Mouse (Mus musculus) midbrain, embryonic 16.5 days (tissue): ENCODE measurements around the gene Ccn2. TPM values are rescaled to one million over a fixed set of nuclear protein-coding genes. Genes with fewer than 3 reads are reported as not detected.

ENCODE experiments used
- ATAC-seq: fragments of 200-750 bp; cut with Nextera tagmentation; 2 replicates; pipeline ENCODE4 v1.8.0; 2017; ENCODE audit warnings: moderate TSS enrichment
- H3K27ac ChIP-seq: fragments of 300-500 bp; sonication (generic); 2 replicates; pipeline ENCODE4 v1.5.1; 2014; ENCODE audit warnings: mild to moderate bottlenecking, low read length, mixed read lengths
- H3K27me3 ChIP-seq: fragments of 300-500 bp; sonication (generic); 2 replicates; pipeline ENCODE4 v1.6.1; 2014; ENCODE audit warnings: low read depth, low read length, mixed read lengths; ENCODE audit not compliant: control insufficient read depth, insufficient read depth
- H3K36me3 ChIP-seq: fragments of 300-500 bp; sonication (generic); 2 replicates; pipeline ENCODE4 v1.6.1; 2014; ENCODE audit warnings: mild to moderate bottlenecking, low read length, moderate library complexity, mixed read lengths; ENCODE audit not compliant: control insufficient read depth, insufficient read depth
- H3K4me1 ChIP-seq: fragments of 300-500 bp; sonication (generic); 2 replicates; pipeline ENCODE4 v1.6.1; 2014; ENCODE audit warnings: mild to moderate bottlenecking, low read length, mixed read lengths; ENCODE audit not compliant: control insufficient read depth, insufficient read depth
- H3K4me2 ChIP-seq: fragments of 300-500 bp; sonication (generic); 2 replicates; pipeline ENCODE4 v1.6.1; 2014; ENCODE audit warnings: mild to moderate bottlenecking, low read length, mixed read lengths
- H3K4me3 ChIP-seq: fragments of 300-500 bp; sonication (generic); 2 replicates; pipeline ENCODE4 v1.5.1; 2014; ENCODE audit warnings: low read depth, mild to moderate bottlenecking, low read length, moderate library complexity, mixed read lengths
- H3K9ac ChIP-seq: fragments of 300-500 bp; sonication (generic); 2 replicates; pipeline ENCODE4 v1.6.1; 2014; ENCODE audit warnings: low read depth, low read length, mixed read lengths
- H3K9me3 ChIP-seq: fragments of 300-500 bp; sonication (generic); replicated peaks from 2 replicates; pipeline ENCODE4 v1.6.1; 2014; ENCODE audit warnings: mild to moderate bottlenecking, low read length, mixed read lengths; ENCODE audit not compliant: control insufficient read depth, poor library complexity, severe bottlenecking
- WGBS: fragments of 180-500 bp; shearing (Covaris S2); extraction: QIAGEN DNeasy Blood & Tissue Kit; methylation state at CpG from one replicate; pipeline ENCODE4 v1.1.7; 2014; 5-methylcytosine and 5-hydroxymethylcytosine counted together
- polyA plus RNA-seq: library from polyadenylated mRNA; unstranded; fragments of >200 nt; fragmentation: Nextera tagmentation; extraction: Ambion mirVana; gene quantifications from 2 replicates; pipeline ENCODE4 v1.2.1, GENCODE M21; 2015

Ccn2 gene
- polyA plus RNA-seq, 1 experiment from 2014 or later: 3.6 TPM

DNA sequence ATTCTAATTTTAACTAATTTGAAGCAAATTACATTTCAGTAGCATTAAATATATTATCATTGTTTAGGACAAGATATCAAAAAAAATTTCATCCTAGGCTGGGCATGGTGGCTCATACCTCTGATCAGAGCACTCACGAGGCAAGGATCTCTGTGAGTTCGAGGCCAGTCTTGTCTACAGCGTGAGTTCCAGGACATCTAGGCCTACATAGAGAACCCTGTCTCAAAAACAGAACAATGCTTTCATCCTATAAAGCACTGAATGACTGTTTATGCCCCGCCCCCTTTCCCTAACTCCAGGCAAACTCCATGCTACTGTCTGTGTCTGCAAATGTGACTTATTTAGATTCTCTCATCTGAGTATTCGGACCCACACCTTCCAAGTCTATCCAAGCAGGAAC lies 35.9 kb downstream of the Ccn2 start:
- H3K4me2 ChIP-seq: no peak overlapping the region
- no peaks in the 10 kb centered on the region for H3K9me3 ChIP-seq
- H3K9ac ChIP-seq: no peak overlapping the region
- ATAC-seq: 0 out of 2 replicates have a peak, but pooled peaks have one; percentile 50
- 89% methylated on average over 5 of the region's 5 CpGs for WGBS
- no peaks in the 10 kb centered on the region for H3K4me1 ChIP-seq
- H3K27me3 ChIP-seq: no peaks in the 10 kb centered on the region
- H3K36me3 ChIP-seq: no peaks in the 10 kb centered on the region
- H3K27ac ChIP-seq: no peak overlapping the region
- H3K4me3 ChIP-seq: no peak overlapping the region

GRCm38 (mm10) chr10:24634288-24634687 lies 39.0 kb downstream of the Ccn2 start:
- Histone ChIP-seq H3K9ac (no peak overlapping the region), H3K9me3 (no peaks in the 10 kb centered on the region), H3K27me3 (no peaks in the 10 kb centered on the region), H3K4me3 (no peak overlapping the region), H3K4me2 (no peak overlapping the region), H3K4me1 (no peaks in the 10 kb centered on the region), H3K36me3 (no peaks in the 10 kb centered on the region), H3K27ac (no peak overlapping the region)
- 81% methylated on average over 9 of the region's 9 CpGs for WGBS
- no peak for ATAC-seq

DNA sequence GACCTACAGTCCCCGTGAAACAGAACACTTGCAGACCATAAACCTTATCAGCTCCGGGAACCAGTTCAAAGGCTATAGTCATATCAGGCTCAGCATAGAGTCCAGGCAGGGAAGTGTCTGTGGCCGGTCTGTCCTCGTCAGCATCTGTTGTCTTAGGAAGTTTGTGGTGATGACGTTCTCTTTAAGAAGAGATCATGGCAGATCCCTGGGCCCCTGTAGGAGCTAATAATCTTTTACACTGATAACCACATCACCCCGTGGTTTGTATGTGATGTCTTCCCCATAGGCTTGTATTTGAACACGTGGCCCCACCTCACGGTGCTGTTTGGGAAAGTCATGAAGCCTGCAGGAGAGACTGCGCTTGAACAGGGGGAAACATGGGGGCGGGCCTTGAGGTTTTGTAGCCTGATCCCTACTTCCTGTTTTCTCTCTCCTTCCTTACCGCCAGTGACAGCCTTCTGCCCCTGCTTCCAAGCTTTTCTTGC lies 40.1 kb downstream of the Ccn2 start:
- Histone ChIP-seq H3K4me1 (no peaks in the 10 kb centered on the region), H3K27ac (no peak overlapping the region), H3K36me3 (no peaks in the 10 kb centered on the region), H3K4me3 (no peak overlapping the region), H3K4me2 (no peak overlapping the region), H3K9me3 (no peaks in the 10 kb centered on the region), H3K9ac (no peak overlapping the region), H3K27me3 (no peaks in the 10 kb centered on the region)
- 88% methylated on average over 11 of the region's 11 CpGs for WGBS
- ATAC-seq: no peak

- whole genome bisulfite sequencing: 94% methylated on average over 10 of the region's 10 CpGs
Measured at GRCm38 (mm10) chr10:24635884-24636283, 40.6 kb downstream of the Ccn2 start.

DNA sequence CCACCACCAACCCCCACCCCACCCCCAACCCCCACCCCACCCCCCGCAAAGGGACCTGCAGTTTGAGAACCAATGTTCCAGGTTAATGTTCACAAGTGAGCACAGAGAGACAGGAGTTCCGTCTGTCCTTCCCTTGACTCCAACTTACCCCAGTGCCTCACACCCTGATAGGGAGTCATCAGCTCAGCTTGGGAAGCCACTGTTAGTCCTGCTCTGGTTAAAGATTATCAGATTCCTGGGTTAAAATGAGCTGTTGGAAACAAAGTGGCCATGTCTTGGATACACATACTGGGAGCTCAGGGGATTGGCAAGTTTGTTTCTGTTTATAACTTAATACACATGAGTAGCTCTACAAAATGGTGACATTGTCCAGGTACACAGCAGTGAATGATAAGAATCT lies 41.7 kb downstream of the Ccn2 start:
- Histone ChIP-seq H3K9me3 (no peaks in the 10 kb centered on the region), H3K4me2 (no peak overlapping the region), H3K4me3 (no peak overlapping the region), H3K27ac (no peak overlapping the region), H3K4me1 (no peaks in the 10 kb centered on the region), H3K27me3 (no peaks in the 10 kb centered on the region), H3K9ac (no peak overlapping the region), H3K36me3 (no peaks in the 10 kb centered on the region)
- ATAC-seq: no peak
- WGBS: 93% methylated on average over 2 of the region's 2 CpGs

More at GRCm38 (mm10) chr10:24635884-24636283, 40.6 kb downstream of the Ccn2 start:
- Histone ChIP-seq H3K36me3 (no peaks in the 10 kb centered on the region), H3K9me3 (no peaks in the 10 kb centered on the region), H3K4me3 (no peak overlapping the region), H3K27me3 (no peaks in the 10 kb centered on the region), H3K4me1 (no peaks in the 10 kb centered on the region), H3K9ac (no peak overlapping the region), H3K4me2 (no peak overlapping the region), H3K27ac (no peak overlapping the region)
- ATAC-seq: no peak

- Histone ChIP-seq H3K27me3 (no peaks in the 10 kb centered on the region), H3K4me2 (no peak overlapping the region), H3K9me3 (no peaks in the 10 kb centered on the region), H3K9ac (no peak overlapping the region), H3K27ac (no peak overlapping the region), H3K4me3 (no peak overlapping the region), H3K4me1 (no peaks in the 10 kb centered on the region), H3K36me3 (no peaks in the 10 kb centered on the region)
- ATAC-seq: no peak
- WGBS: 63% methylated on average over 10 of the region's 10 CpGs
Measured at GRCm38 (mm10) chr10:24638306-24639070, 43.2 kb downstream of the Ccn2 start.

GRCm38 (mm10) chr10:24639596-24639995 lies 44.4 kb downstream of the Ccn2 start:
- Histone ChIP-seq H3K4me1 (no peaks in the 10 kb centered on the region), H3K9me3 (no peaks in the 10 kb centered on the region), H3K9ac (no peak overlapping the region), H3K4me2 (no peak overlapping the region), H3K36me3 (no peaks in the 10 kb centered on the region), H3K4me3 (no peak overlapping the region), H3K27me3 (no peaks in the 10 kb centered on the region), H3K27ac (no peak overlapping the region)
- no peak for ATAC-seq
- WGBS: 62% methylated on average over 7 of the region's 7 CpGs

DNA sequence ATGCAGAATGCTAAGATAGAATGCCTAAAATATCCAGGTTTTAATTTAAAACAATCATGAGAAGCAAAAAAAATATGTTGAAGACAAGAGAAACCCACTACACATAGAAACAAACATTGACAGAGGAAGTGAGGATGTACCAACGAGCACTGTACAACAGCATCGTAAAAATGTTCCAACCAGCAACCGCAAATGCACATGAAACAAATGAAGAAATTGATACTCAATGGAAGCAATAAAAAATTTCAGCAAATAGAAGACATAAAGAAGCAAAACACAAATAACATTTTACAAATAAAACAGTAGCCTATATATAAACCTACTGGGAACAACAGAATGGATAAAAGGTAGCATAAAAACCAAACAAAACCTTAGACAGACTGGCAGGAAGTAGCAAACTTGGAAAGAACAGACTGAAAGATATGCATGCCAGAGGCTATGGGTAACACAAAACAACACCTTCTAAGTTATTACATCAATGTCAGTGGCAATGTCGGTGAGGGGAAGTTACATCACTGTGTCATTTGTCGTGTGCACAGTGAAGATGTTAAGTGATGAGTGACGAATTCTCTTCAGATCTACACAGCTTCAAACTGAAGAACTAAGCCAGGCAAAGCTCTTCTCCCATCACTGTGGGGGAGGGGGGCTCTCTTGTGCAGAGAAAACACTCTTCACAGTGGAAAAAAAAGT lies 45.1 kb downstream of the Ccn2 start:
- WGBS: 78% methylated on average over 6 of the region's 6 CpGs
- H3K9me3 ChIP-seq: no peaks in the 10 kb centered on the region
- no peak overlapping the region for H3K9ac ChIP-seq
- H3K27ac ChIP-seq: no peak overlapping the region
- H3K27me3 ChIP-seq: no peaks in the 10 kb centered on the region
- H3K4me3 ChIP-seq: no peak overlapping the region
- no peak for ATAC-seq
- no peaks in the 10 kb centered on the region for H3K36me3 ChIP-seq
- H3K4me2 ChIP-seq: no peak overlapping the region
- no peaks in the 10 kb centered on the region for H3K4me1 ChIP-seq
